Mouse (Mus musculus) testis, adult 2 months (tissue): Measurements from ENCODE around the gene Tnks1bp1.

ENCODE experiments used
- CTCF ChIP-seq: fragments of 200-500 bp; IDR thresholded peaks from 2 replicates; pipeline ENCODE4 v1.5.1; 2012; ENCODE audit warnings: low read depth, mild to moderate bottlenecking, inconsistent platforms, low read length, moderate library complexity; ENCODE audit not compliant: control insufficient read depth, insufficient read depth, insufficient replicate concordance
- POLR2A ChIP-seq: fragments of 200-500 bp; IDR thresholded peaks from 2 replicates; pipeline ENCODE4 v1.6.1; 2012; ENCODE audit warnings: low read depth, mild to moderate bottlenecking, inconsistent platforms, low read length, moderate library complexity; ENCODE audit not compliant: control insufficient read depth

DNA sequence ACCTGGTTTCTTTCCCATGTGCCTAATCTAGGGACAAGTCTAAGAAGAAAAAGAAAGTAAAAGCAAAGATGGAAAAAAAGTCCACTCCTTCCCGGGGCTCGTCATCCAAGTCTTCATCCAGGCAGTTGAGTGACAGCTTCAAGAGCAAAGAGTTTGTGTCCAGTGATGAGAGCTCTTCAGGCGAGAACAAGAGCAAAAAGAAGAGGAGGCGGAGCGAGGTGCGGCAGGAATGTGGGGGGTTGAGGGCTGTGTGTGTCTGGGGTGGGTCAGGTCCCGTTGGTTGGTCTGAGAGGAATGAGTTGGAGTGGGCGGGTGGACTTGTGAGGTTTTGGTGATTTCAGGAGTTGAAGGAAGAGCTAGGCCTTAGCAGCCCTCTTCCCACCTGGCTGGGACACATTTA is 1.6 kb upstream of the Tnks1bp1 start:
- TF ChIP-seq CTCF (no peak), POLR2A (no peak)
